ENCODE assay signal across 35 mouse cellular contexts in the genomic region with DNA sequence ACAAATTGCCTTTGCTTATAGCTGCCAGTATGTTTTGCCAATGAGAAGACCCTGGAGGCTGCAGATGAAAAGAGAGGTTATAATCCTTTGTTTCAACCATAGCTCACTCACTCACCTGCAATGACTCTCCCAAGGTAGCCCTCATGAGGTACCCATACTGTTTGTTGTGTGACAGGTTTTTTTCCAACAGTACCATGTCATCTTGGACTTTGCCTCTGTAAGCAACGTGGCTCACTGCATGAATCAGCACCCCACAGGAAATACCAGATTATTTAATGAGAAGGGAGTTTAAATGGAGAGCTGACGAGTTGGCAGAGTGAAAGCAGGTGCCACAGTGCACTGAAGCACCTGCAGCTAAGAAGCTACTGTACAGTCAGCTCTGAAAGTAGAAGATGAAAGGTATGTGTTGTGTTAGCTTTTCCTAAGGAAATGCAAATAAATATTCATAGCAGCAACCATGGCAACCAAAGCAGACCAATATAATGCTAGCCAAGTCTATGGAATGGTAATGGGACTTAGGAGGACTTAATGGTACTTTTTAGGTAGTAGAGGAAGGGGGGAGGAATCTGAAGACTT. TPM values are rescaled to one million over a fixed set of nuclear protein-coding genes. Genes with fewer than 3 reads are reported as not detected.
DNase-seq lines count a peak whose midpoint lies in the region; ATAC-seq and TF ChIP-seq lines count a peak whose summit lies in the region.
"Had no signal": no experiment of that assay in that cellular context is flagged by ENCODE, and none has a peak within 500 bp of the region (broad histone marks: within the 10 kb centered on the region; RNA-seq: fewer than 3 reads in every experiment).

No protein-coding gene starts in this region.

- no peak overlapping the region for H3K27ac ChIP-seq in lung, postnatal 0 days (ENCODE audit: low read length)
- H3K27ac ChIP-seq in midbrain, embryonic 16.5 days (ENCODE audit: low read length), result no peak overlapping the region
- H3K27ac ChIP-seq in midbrain, embryonic 10.5 days (replicated peaks), result no peak overlapping the region
- H3K27ac ChIP-seq in stomach, embryonic 15.5 days, result no peak overlapping the region
- H3K27ac ChIP-seq: embryonic facial prominence, embryonic 10.5 days; embryonic facial prominence, embryonic 13.5 days; forebrain, embryonic 12.5 days; forebrain, embryonic 15.5 days; hindbrain, embryonic 12.5 days; hindbrain, embryonic 15.5 days had no signal

- intact Hi-C loops in left cerebral cortex, postnatal 36 days (cut with DNase I), result no loop called here

- no peak for TF ChIP-seq CTCF in lung, postnatal 0 days (IDR thresholded peaks at IDR 0.05)

- H3K9me3 ChIP-seq in lung, postnatal 0 days (ENCODE audit: low read length), result no peaks in the 10 kb centered on the region
- no peaks in the 10 kb centered on the region for H3K9me3 ChIP-seq in midbrain, embryonic 16.5 days (replicated peaks; ENCODE audit: control insufficient read depth, low read length, poor library complexity, severe bottlenecking)
- H3K9me3 ChIP-seq in midbrain, embryonic 10.5 days (replicated peaks), result no peaks in the 10 kb centered on the region
- no peaks in the 10 kb centered on the region for H3K9me3 ChIP-seq in stomach, embryonic 15.5 days
- H3K9me3 ChIP-seq: embryonic facial prominence, embryonic 10.5 days; embryonic facial prominence, embryonic 13.5 days; forebrain, embryonic 12.5 days; forebrain, embryonic 15.5 days; G1E; hindbrain, embryonic 12.5 days; hindbrain, embryonic 15.5 days had no signal

- H3K4me3 ChIP-seq in lung, postnatal 0 days (ENCODE audit: low read depth, low read length), result no peak overlapping the region
- H3K4me3 ChIP-seq in midbrain, embryonic 16.5 days (ENCODE audit: low read depth, low read length), result no peak overlapping the region
- H3K4me3 ChIP-seq in midbrain, embryonic 10.5 days, result no peak overlapping the region
- no peak overlapping the region for H3K4me3 ChIP-seq in stomach, embryonic 15.5 days (replicated peaks)
- H3K4me3 ChIP-seq: embryonic facial prominence, embryonic 10.5 days; embryonic facial prominence, embryonic 13.5 days; erythroblast, embryonic 14.5 days; forebrain, embryonic 12.5 days; forebrain, embryonic 15.5 days; hindbrain, embryonic 12.5 days; hindbrain, embryonic 15.5 days had no signal

- no peaks in the 10 kb centered on the region for H3K4me1 ChIP-seq in lung, postnatal 0 days (ENCODE audit: insufficient read depth, low read depth, low read length)
- H3K4me1 ChIP-seq in midbrain, embryonic 16.5 days (ENCODE audit: control insufficient read depth, insufficient read depth, low read length), result no peaks in the 10 kb centered on the region
- H3K4me1 ChIP-seq in midbrain, embryonic 10.5 days, result no peaks in the 10 kb centered on the region
- no peaks in the 10 kb centered on the region for H3K4me1 ChIP-seq in stomach, embryonic 15.5 days
- H3K4me1 ChIP-seq: embryonic facial prominence, embryonic 10.5 days; embryonic facial prominence, embryonic 13.5 days; forebrain, embryonic 12.5 days; forebrain, embryonic 15.5 days; hindbrain, embryonic 12.5 days; hindbrain, embryonic 15.5 days had no signal

- H3K27me3 ChIP-seq in lung, postnatal 0 days (replicated peaks; ENCODE audit: insufficient read depth, low read length), result no peaks in the 10 kb centered on the region
- H3K27me3 ChIP-seq in midbrain, embryonic 16.5 days (ENCODE audit: control insufficient read depth, insufficient read depth, low read depth, low read length), result no peaks in the 10 kb centered on the region
- H3K27me3 ChIP-seq in midbrain, embryonic 10.5 days (ENCODE audit: low read depth, poor library complexity, severe bottlenecking), result no peaks in the 10 kb centered on the region
- no peaks in the 10 kb centered on the region for H3K27me3 ChIP-seq in stomach, embryonic 15.5 days (replicated peaks)
- H3K27me3 ChIP-seq: CH12.LX; embryonic facial prominence, embryonic 13.5 days; forebrain, embryonic 12.5 days; forebrain, embryonic 15.5 days; hindbrain, embryonic 12.5 days; hindbrain, embryonic 15.5 days had no signal

- no peaks in the 10 kb centered on the region for H3K36me3 ChIP-seq in lung, postnatal 0 days (ENCODE audit: insufficient read depth, low read length)
- H3K36me3 ChIP-seq in midbrain, embryonic 16.5 days (ENCODE audit: control insufficient read depth, insufficient read depth, low read length), result no peaks in the 10 kb centered on the region
- H3K36me3 ChIP-seq in midbrain, embryonic 10.5 days, result no peaks in the 10 kb centered on the region
- no peaks in the 10 kb centered on the region for H3K36me3 ChIP-seq in stomach, embryonic 15.5 days
- H3K36me3 ChIP-seq: embryonic facial prominence, embryonic 10.5 days; embryonic facial prominence, embryonic 13.5 days; forebrain, embryonic 12.5 days; forebrain, embryonic 15.5 days; G1E; hindbrain, embryonic 12.5 days; hindbrain, embryonic 15.5 days had no signal

- no peak overlapping the region for H3K9ac ChIP-seq in lung, postnatal 0 days (replicated peaks; ENCODE audit: low read depth)
- no peak overlapping the region for H3K9ac ChIP-seq in midbrain, embryonic 16.5 days (ENCODE audit: low read depth, low read length)
- H3K9ac ChIP-seq in stomach, embryonic 15.5 days, result no peak overlapping the region
- H3K9ac ChIP-seq: embryonic facial prominence, embryonic 13.5 days; forebrain, embryonic 12.5 days; forebrain, embryonic 15.5 days; hindbrain, embryonic 12.5 days; hindbrain, embryonic 15.5 days had no signal

- DNase-seq in lung, postnatal 0 days (ENCODE audit: low spot score), result peak; percentile 11
- DNase-seq in lung, postnatal 4 days, result no peak
- DNase-seq in midbrain, embryonic 10.5 days (ENCODE audit: low spot score), result no peak
- no peak for DNase-seq in left cerebral cortex, postnatal 36 days (ENCODE audit: low spot score in 2 of 2)
- DNase-seq in gastrocnemius, postnatal 10 days, result no peak
- DNase-seq: adrenal gland, adult 2 months; adrenal gland, postnatal 14 days; B cell, adult 2 months; cerebellum, adult 11-12 months; cerebellum, adult 8-10 months; cerebellum, postnatal 10 days; cerebellum, postnatal 36 days; embryo, embryonic 11 days; gastrocnemius, postnatal 14 days; heart, adult 11 months had no signal

- TF ChIP-seq EP300 in lung, postnatal 0 days (IDR thresholded peaks at IDR 0.05), result no peak

- no peak overlapping the region for H3K4me2 ChIP-seq in lung, postnatal 0 days (replicated peaks; ENCODE audit: low read depth, low read length)
- no peak overlapping the region for H3K4me2 ChIP-seq in midbrain, embryonic 16.5 days (ENCODE audit: low read length)
- no peak overlapping the region for H3K4me2 ChIP-seq in stomach, embryonic 15.5 days
- H3K4me2 ChIP-seq: embryonic facial prominence, embryonic 13.5 days; forebrain, embryonic 12.5 days; forebrain, embryonic 15.5 days; heart, embryonic 11.5 days; hindbrain, embryonic 12.5 days; hindbrain, embryonic 15.5 days had no signal

- WGBS in lung, postnatal 0 days, result 16% methylated on average over 2 of the region's 2 CpGs
- WGBS in midbrain, embryonic 16.5 days, result 45% methylated on average over 2 of the region's 2 CpGs
- WGBS in midbrain, embryonic 10.5 days, result 61% methylated on average over 2 of the region's 2 CpGs
- 32% methylated on average over 2 of the region's 2 CpGs for WGBS in stomach, embryonic 15.5 days

- no peak; the same call in 1 of the 2 replicates for ATAC-seq in lung, postnatal 0 days
- peak; percentile 78 for ATAC-seq in midbrain, embryonic 16.5 days
- 0 out of 2 replicates have a peak, but pooled peaks have one; percentile 39 for ATAC-seq in stomach, embryonic 15.5 days (ENCODE audit: insufficient read depth, low FRiP score, low read depth)
- ATAC-seq: forebrain, embryonic 15.5 days had no signal

RNA-seq across cellular contexts. Expression of gene Vmn2r7, which starts 56.8 kb away (rescaled TPM):
- not detected in 2 replicates for polyA plus RNA-seq in lung, postnatal 0 days (2015; fragmentation: Nextera tagmentation; extraction: Ambion mirVana)
- not detected in 2 replicates for polyA plus RNA-seq in midbrain, embryonic 16.5 days (2015; fragmentation: Nextera tagmentation; extraction: Ambion mirVana)
- polyA plus RNA-seq in midbrain, embryonic 10.5 days (2016; fragmentation: Nextera tagmentation; extraction: Ambion mirVana), result not detected in 2 replicates
- polyA plus RNA-seq in stomach, embryonic 15.5 days (2015; fragmentation: Nextera tagmentation; extraction: Ambion mirVana), result not detected in 2 replicates
- total RNA-seq in left cerebral cortex, postnatal 36 days (2021), result not detected
- not detected for total RNA-seq in gastrocnemius, postnatal 10 days (2021)
- total RNA-seq: adrenal gland, adult 2 months; adrenal gland, postnatal 14 days; CH12.LX; gastrocnemius, adult 18-20 months; gastrocnemius, postnatal 14 days; gastrocnemius, postnatal 4 days; heart, adult 8-10 months; heart, postnatal 25 days; hematopoietic stem cell, adult 5-6 weeks had no signal
- polyA plus RNA-seq: adrenal gland, adult 2 months; brain, embryonic 14.5 days; embryonic facial prominence, embryonic 13.5 days; erythroblast, embryonic 14.5 days; forebrain, embryonic 12.5 days; forebrain, embryonic 15.5 days; G1E; heart, embryonic 11.5 days; heart, embryonic 14.5 days; heart, postnatal 0 days; hindbrain, embryonic 12.5 days; hindbrain, embryonic 15.5 days had no signal
